Comparison of ENCODE assay signal across 8 mouse cellular contexts in genomic region chr1:134381795-134382625, GRCm38 (mm10). TPM values are rescaled to one million over a fixed set of nuclear protein-coding genes. Genes with fewer than 3 reads are reported as not detected.
DNase-seq lines count a peak whose midpoint lies in the region; ATAC-seq and TF ChIP-seq lines count a peak whose summit lies in the region.

No protein-coding gene starts in this region.

- no peaks in the 10 kb centered on the region for H3K36me3 ChIP-seq in kidney, embryonic 16.5 days (ENCODE audit: insufficient read depth, low read length)
- H3K36me3 ChIP-seq in embryonic facial prominence, embryonic 13.5 days = no peaks in the 10 kb centered on the region
- no peaks in the 10 kb centered on the region for H3K36me3 ChIP-seq in hindbrain, embryonic 12.5 days
- H3K36me3 ChIP-seq in liver, postnatal 0 days (replicated peaks; ENCODE audit: insufficient read depth, low read length) = no peaks in the 10 kb centered on the region

- peak overlapping the region; percentile 60 for H3K4me2 ChIP-seq in kidney, embryonic 16.5 days (replicated peaks; ENCODE audit: low read depth, low read length)
- peak overlapping the region; percentile 61 for H3K4me2 ChIP-seq in embryonic facial prominence, embryonic 13.5 days
- peak overlapping the region; percentile 43 for H3K4me2 ChIP-seq in hindbrain, embryonic 12.5 days (replicated peaks)
- H3K4me2 ChIP-seq in liver, postnatal 0 days (ENCODE audit: low read depth, low read length) = peak overlapping the region; percentile 60

- H3K9ac ChIP-seq in kidney, embryonic 16.5 days (replicated peaks; ENCODE audit: low read length) = peak overlapping the region; percentile 48
- peak overlapping the region; percentile 58 for H3K9ac ChIP-seq in embryonic facial prominence, embryonic 13.5 days
- peak overlapping the region; percentile 23; the same call in 1 of the 2 replicates for H3K9ac ChIP-seq in hindbrain, embryonic 12.5 days
- no peak overlapping the region; the same call in 1 of the 2 replicates for H3K9ac ChIP-seq in liver, postnatal 0 days (replicated peaks)

- H3K4me3 ChIP-seq in kidney, embryonic 16.5 days (ENCODE audit: low read length) = peak overlapping the region; percentile 40
- H3K4me3 ChIP-seq in embryonic facial prominence, embryonic 13.5 days = peak overlapping the region; percentile 37
- peak overlapping the region; percentile 16; the same call in 1 of the 2 replicates for H3K4me3 ChIP-seq in hindbrain, embryonic 12.5 days
- peak overlapping the region; percentile 22 for H3K4me3 ChIP-seq in liver, postnatal 0 days (ENCODE audit: low read depth, low read length)

- no peaks in the 10 kb centered on the region for H3K9me3 ChIP-seq in kidney, embryonic 16.5 days (ENCODE audit: low read length)
- no peaks in the 10 kb centered on the region for H3K9me3 ChIP-seq in embryonic facial prominence, embryonic 13.5 days
- 0 out of 2 replicates have a peak, but pooled peaks cover 6% of the 10 kb centered on the region for H3K9me3 ChIP-seq in hindbrain, embryonic 12.5 days (replicated peaks)
- H3K9me3 ChIP-seq in liver, postnatal 0 days (ENCODE audit: low read length) = no peaks in the 10 kb centered on the region

- no peak for TF ChIP-seq EP300 in liver, postnatal 0 days (IDR thresholded peaks at IDR 0.05; ENCODE audit: low read depth)

- ATAC-seq in kidney, embryonic 16.5 days (ENCODE audit: low FRiP score, low TSS enrichment) = no peak
- no peak for ATAC-seq in embryonic facial prominence, embryonic 13.5 days (ENCODE audit: insufficient number of reproducible peaks, insufficient read depth, low FRiP score, low TSS enrichment, low read depth)
- ATAC-seq in hindbrain, embryonic 12.5 days (ENCODE audit: low FRiP score) = no peak
- ATAC-seq in liver, postnatal 0 days = no peak

- H3K27ac ChIP-seq in kidney, embryonic 16.5 days (ENCODE audit: low read length) = no peak overlapping the region
- H3K27ac ChIP-seq in embryonic facial prominence, embryonic 13.5 days = no peak overlapping the region
- no peak overlapping the region for H3K27ac ChIP-seq in hindbrain, embryonic 12.5 days
- no peak overlapping the region for H3K27ac ChIP-seq in liver, postnatal 0 days (ENCODE audit: low read depth)

- H3K27me3 ChIP-seq in kidney, embryonic 16.5 days (ENCODE audit: insufficient read depth, low read length) = no peaks in the 10 kb centered on the region
- H3K27me3 ChIP-seq in embryonic facial prominence, embryonic 13.5 days = no peaks in the 10 kb centered on the region
- peaks cover 6% of the 10 kb centered on the region; the same call in 1 of the 2 replicates for H3K27me3 ChIP-seq in hindbrain, embryonic 12.5 days
- peaks cover 10% of the 10 kb centered on the region; the same call in 1 of the 2 replicates for H3K27me3 ChIP-seq in liver, postnatal 0 days (ENCODE audit: insufficient read depth, low read length)

- 4% methylated on average over 19 of the region's 19 CpGs for WGBS in kidney, embryonic 16.5 days
- 11% methylated on average over 19 of the region's 19 CpGs for WGBS in embryonic facial prominence, embryonic 13.5 days
- 14% methylated on average over 19 of the region's 19 CpGs for WGBS in hindbrain, embryonic 12.5 days
- WGBS in liver, postnatal 0 days (ENCODE audit: insufficient replicate concordance) = 4% methylated on average over 19 of the region's 19 CpGs

- no peak for TF ChIP-seq CTCF in liver, postnatal 0 days (IDR thresholded peaks at IDR 0.05; ENCODE audit: low read depth)

- DNase-seq in kidney, postnatal 14 days = no peak
- no peak for DNase-seq in liver, postnatal 0 days
- peak; percentile 52 for DNase-seq in retina, postnatal 1 day
- DNase-seq in spleen, postnatal 4 days (ENCODE audit: low spot score in 2 of 2) = no peak
- no peak for DNase-seq in adipocyte (ENCODE audit: low spot score)

- peaks cover 10% of the 10 kb centered on the region; the same call in 1 of the 2 replicates for H3K4me1 ChIP-seq in kidney, embryonic 16.5 days (ENCODE audit: insufficient read depth, low read length)
- H3K4me1 ChIP-seq in embryonic facial prominence, embryonic 13.5 days = peaks cover 9% of the 10 kb centered on the region
- no peaks in the 10 kb centered on the region for H3K4me1 ChIP-seq in hindbrain, embryonic 12.5 days
- peaks cover 6% of the 10 kb centered on the region for H3K4me1 ChIP-seq in liver, postnatal 0 days (ENCODE audit: insufficient read depth)

RNA-seq across cellular contexts. Expression of gene 4933406M09Rik, which starts 3.7 kb away (rescaled TPM):
- polyA plus RNA-seq in kidney, embryonic 16.5 days (2015; fragmentation: Nextera tagmentation; extraction: Ambion mirVana) = not detected in 2 replicates
- polyA plus RNA-seq in embryonic facial prominence, embryonic 13.5 days (2015; fragmentation: Nextera tagmentation; extraction: Ambion mirVana) = not detected in 2 replicates
- polyA plus RNA-seq in hindbrain, embryonic 12.5 days (2016; fragmentation: Nextera tagmentation; extraction: Ambion mirVana) = not detected in 2 replicates
- not detected in 2 replicates for polyA plus RNA-seq in liver, postnatal 0 days (2015; fragmentation: Nextera tagmentation; extraction: Ambion mirVana)

RNA-seq across cellular contexts. Expression of gene Tmem183a, which starts 20.2 kb away (rescaled TPM):
- 79.0 and 88.8 TPM in 2 replicates for polyA plus RNA-seq in kidney, embryonic 16.5 days (2015; fragmentation: Nextera tagmentation; extraction: Ambion mirVana)
- 84.1 and 89.7 TPM in 2 replicates for polyA plus RNA-seq in embryonic facial prominence, embryonic 13.5 days (2015; fragmentation: Nextera tagmentation; extraction: Ambion mirVana)
- polyA plus RNA-seq in hindbrain, embryonic 12.5 days (2016; fragmentation: Nextera tagmentation; extraction: Ambion mirVana) = 109 and 123 TPM in 2 replicates
- 44.1 and 46.1 TPM in 2 replicates for polyA plus RNA-seq in liver, postnatal 0 days (2015; fragmentation: Nextera tagmentation; extraction: Ambion mirVana)

RNA-seq across cellular contexts. Expression of gene Cyb5r1, which starts 23.3 kb away (rescaled TPM):
- polyA plus RNA-seq in kidney, embryonic 16.5 days (2015; fragmentation: Nextera tagmentation; extraction: Ambion mirVana) = 42.7 and 44.1 TPM in 2 replicates
- polyA plus RNA-seq in embryonic facial prominence, embryonic 13.5 days (2015; fragmentation: Nextera tagmentation; extraction: Ambion mirVana) = 34.9 and 37.4 TPM in 2 replicates
- 24.1 and 25.9 TPM in 2 replicates for polyA plus RNA-seq in hindbrain, embryonic 12.5 days (2016; fragmentation: Nextera tagmentation; extraction: Ambion mirVana)
- polyA plus RNA-seq in liver, postnatal 0 days (2015; fragmentation: Nextera tagmentation; extraction: Ambion mirVana) = 7.7 and 8.2 TPM in 2 replicates

RNA-seq across cellular contexts. Expression of gene Adipor1, which starts 33.2 kb away (rescaled TPM):
- polyA plus RNA-seq in kidney, embryonic 16.5 days (2015; fragmentation: Nextera tagmentation; extraction: Ambion mirVana) = 98.2 and 101 TPM in 2 replicates
- 81.6 and 87.4 TPM in 2 replicates for polyA plus RNA-seq in embryonic facial prominence, embryonic 13.5 days (2015; fragmentation: Nextera tagmentation; extraction: Ambion mirVana)
- polyA plus RNA-seq in hindbrain, embryonic 12.5 days (2016; fragmentation: Nextera tagmentation; extraction: Ambion mirVana) = 73.5 and 78.1 TPM in 2 replicates
- 93.5 and 98.9 TPM in 2 replicates for polyA plus RNA-seq in liver, postnatal 0 days (2015; fragmentation: Nextera tagmentation; extraction: Ambion mirVana)

RNA-seq across cellular contexts. Expression of gene Ppfia4, which starts 49.3 kb away (rescaled TPM):
- polyA plus RNA-seq in kidney, embryonic 16.5 days (2015; fragmentation: Nextera tagmentation; extraction: Ambion mirVana) = 3.6 and 3.9 TPM in 2 replicates
- polyA plus RNA-seq in embryonic facial prominence, embryonic 13.5 days (2015; fragmentation: Nextera tagmentation; extraction: Ambion mirVana) = 4.0 and 5.0 TPM in 2 replicates
- 6.3 and 7.8 TPM in 2 replicates for polyA plus RNA-seq in hindbrain, embryonic 12.5 days (2016; fragmentation: Nextera tagmentation; extraction: Ambion mirVana)
- polyA plus RNA-seq in liver, postnatal 0 days (2015; fragmentation: Nextera tagmentation; extraction: Ambion mirVana) = 1.3 and 1.6 TPM in 2 replicates
